In genomic region chr5:92698837-92699529, GRCm38 (mm10) we compare ENCODE assay signal across 8 mouse cellular contexts. TPM values are rescaled to one million over a fixed set of nuclear protein-coding genes. Genes with fewer than 3 reads are reported as not detected.
DNase-seq lines count a peak whose midpoint lies in the region; ATAC-seq and TF ChIP-seq lines count a peak whose summit lies in the region.

No protein-coding gene starts in this region.

- H3K4me3 ChIP-seq in lung, embryonic 14.5 days (ENCODE audit: low read depth, low read length) = peak overlapping the region; percentile 5; the same call in 1 of the 2 replicates
- peak overlapping the region; percentile 12; the same call in 1 of the 2 replicates for H3K4me3 ChIP-seq in embryonic fibroblast, embryonic 13.5 days (ENCODE audit: insufficient read depth, low read length)
- H3K4me3 ChIP-seq in limb, embryonic 12.5 days (replicated peaks) = peak overlapping the region; percentile 20
- peak overlapping the region; percentile 7; the same call in 1 of the 2 replicates for H3K4me3 ChIP-seq in stomach, embryonic 14.5 days (ENCODE audit: low read depth, low read length)

- TF ChIP-seq CTCF in lung, embryonic 14.5 days (IDR thresholded peaks at IDR 0.05; ENCODE audit: low read depth) = no peak
- no peak for TF ChIP-seq CTCF in embryonic fibroblast, embryonic 13.5 days (IDR thresholded peaks at IDR 0.05; ENCODE audit: borderline replicate concordance, insufficient read depth, low read length)

- H3K9ac ChIP-seq in lung, embryonic 14.5 days = peak overlapping the region; percentile 17; the same call in 1 of the 2 replicates
- no peak overlapping the region for H3K9ac ChIP-seq in limb, embryonic 12.5 days (replicated peaks)
- no peak overlapping the region for H3K9ac ChIP-seq in stomach, embryonic 14.5 days (replicated peaks; ENCODE audit: low read depth, low read length)

- ATAC-seq in lung, embryonic 14.5 days (ENCODE audit: insufficient read depth) = 0 out of 2 replicates have a peak, but pooled peaks have one; percentile 9
- 0 out of 2 replicates have a peak, but pooled peaks have one; percentile 47 for ATAC-seq in limb, embryonic 12.5 days (ENCODE audit: insufficient number of reproducible peaks, insufficient read depth, low FRiP score, low TSS enrichment, low read depth)
- ATAC-seq in stomach, embryonic 14.5 days (ENCODE audit: insufficient number of reproducible peaks, insufficient read depth, low FRiP score, low read depth) = no peak

- H3K27ac ChIP-seq in lung, embryonic 14.5 days (ENCODE audit: low read depth) = 0 out of 2 replicates have a peak overlapping the region, but pooled peaks have one; percentile 9
- H3K27ac ChIP-seq in embryonic fibroblast, embryonic 13.5 days (ENCODE audit: insufficient read depth, low read length) = peak overlapping the region; percentile 96
- H3K27ac ChIP-seq in limb, embryonic 12.5 days = no peak overlapping the region
- no peak overlapping the region for H3K27ac ChIP-seq in stomach, embryonic 14.5 days (ENCODE audit: low read length)

- no peak for TF ChIP-seq POLR2A in embryonic fibroblast, embryonic 13.5 days (IDR thresholded peaks at IDR 0.05; ENCODE audit: low read depth, low read length)

- H3K36me3 ChIP-seq in lung, embryonic 14.5 days (ENCODE audit: insufficient read depth) = no peaks in the 10 kb centered on the region
- no peaks in the 10 kb centered on the region for H3K36me3 ChIP-seq in limb, embryonic 12.5 days
- no peaks in the 10 kb centered on the region for H3K36me3 ChIP-seq in stomach, embryonic 14.5 days (ENCODE audit: control insufficient read depth, insufficient read depth, low read length)

- peaks cover 20% of the 10 kb centered on the region for H3K4me1 ChIP-seq in lung, embryonic 14.5 days (ENCODE audit: insufficient read depth)
- peaks cover 11% of the 10 kb centered on the region for H3K4me1 ChIP-seq in embryonic fibroblast, embryonic 13.5 days (ENCODE audit: control insufficient read depth, insufficient read depth, low read length)
- peaks cover 14% of the 10 kb centered on the region for H3K4me1 ChIP-seq in limb, embryonic 12.5 days (replicated peaks)
- 0 out of 2 replicates have a peak, but pooled peaks cover 10% of the 10 kb centered on the region for H3K4me1 ChIP-seq in stomach, embryonic 14.5 days (ENCODE audit: control insufficient read depth, insufficient read depth, low read length)

- peak overlapping the region; percentile 53 for H3K4me2 ChIP-seq in lung, embryonic 14.5 days
- H3K4me2 ChIP-seq in limb, embryonic 12.5 days = peak overlapping the region; percentile 51
- H3K4me2 ChIP-seq in stomach, embryonic 14.5 days (replicated peaks; ENCODE audit: low read depth, low read length) = peak overlapping the region; percentile 37

- no peaks in the 10 kb centered on the region for H3K27me3 ChIP-seq in lung, embryonic 14.5 days (ENCODE audit: insufficient read depth, low read length)
- H3K27me3 ChIP-seq in limb, embryonic 12.5 days = no peaks in the 10 kb centered on the region
- H3K27me3 ChIP-seq in stomach, embryonic 14.5 days (ENCODE audit: control insufficient read depth, insufficient read depth, low read length) = no peaks in the 10 kb centered on the region

- DNase-seq in lung, embryonic 14.5 days = no peak
- no peak for DNase-seq in lung, adult 18-20 months
- no peak for DNase-seq in urinary bladder, postnatal 10 days (ENCODE audit: low spot score)
- DNase-seq in layer of hippocampus, adult 11-12 months (ENCODE audit: low spot score) = no peak
- no peak for DNase-seq in testis, postnatal 10 days (ENCODE audit: low spot score)

- H3K9me3 ChIP-seq in lung, embryonic 14.5 days (ENCODE audit: low read depth, low read length) = no peaks in the 10 kb centered on the region
- no peaks in the 10 kb centered on the region for H3K9me3 ChIP-seq in limb, embryonic 12.5 days
- no peaks in the 10 kb centered on the region for H3K9me3 ChIP-seq in stomach, embryonic 14.5 days (ENCODE audit: control insufficient read depth, low read depth, low read length)

- WGBS in lung, embryonic 14.5 days = 22% methylated on average over 17 of the region's 17 CpGs
- WGBS in limb, embryonic 12.5 days = 31% methylated on average over 17 of the region's 17 CpGs
- WGBS in stomach, embryonic 14.5 days = 20% methylated on average over 17 of the region's 17 CpGs

RNA-seq across cellular contexts. Expression of gene Shroom3, which starts 15.7 kb away (rescaled TPM):
- polyA plus RNA-seq in lung, embryonic 14.5 days (2014; fragmentation: Nextera tagmentation; extraction: Ambion mirVana) = 5.6 and 6.9 TPM in 2 replicates
- polyA plus RNA-seq in embryonic fibroblast, embryonic 13.5 days (2011; ENCODE audit: insufficient read length, low read depth, missing spikeins) = 0.99 and 1.2 TPM in 2 replicates
- polyA plus RNA-seq in limb, embryonic 12.5 days (2016; fragmentation: Nextera tagmentation; extraction: Ambion mirVana) = 5.9 and 6.6 TPM in 2 replicates
- 8.3 and 9.1 TPM in 2 replicates for polyA plus RNA-seq in stomach, embryonic 14.5 days (2014; fragmentation: Nextera tagmentation; extraction: Ambion mirVana)

RNA-seq across cellular contexts. Expression of gene Ccdc158, which starts 23.9 kb away (rescaled TPM):
- polyA plus RNA-seq in lung, embryonic 14.5 days (2014; fragmentation: Nextera tagmentation; extraction: Ambion mirVana) = 2.3 and 2.6 TPM in 2 replicates
- 0.62 and 1.3 TPM in 2 replicates for polyA plus RNA-seq in embryonic fibroblast, embryonic 13.5 days (2011; ENCODE audit: insufficient read length, low read depth, missing spikeins)
- polyA plus RNA-seq in limb, embryonic 12.5 days (2016; fragmentation: Nextera tagmentation; extraction: Ambion mirVana) = 0.90 and 1.5 TPM in 2 replicates
- polyA plus RNA-seq in stomach, embryonic 14.5 days (2014; fragmentation: Nextera tagmentation; extraction: Ambion mirVana) = 0.86 and 1.1 TPM in 2 replicates

Comparison
In these comparisons a context has a peak if more than half of its experiments do, and no peak if none do; other contexts are left out.
1. H3K27ac ChIP-seq: peak in lung, embryonic 14.5 days (single experiment) and embryonic fibroblast, embryonic 13.5 days (single experiment); none in limb, embryonic 12.5 days (single experiment) and stomach, embryonic 14.5 days (single experiment).
2. Peak in every context shown above with its lines, with median percentiles within 50 percentile points of each other: H3K4me2 ChIP-seq and H3K4me3 ChIP-seq.